Mouse (Mus musculus): Measurements from ENCODE around the gene Ift20. TPM values are rescaled to one million over a fixed set of nuclear protein-coding genes. Genes with fewer than 3 reads are reported as not detected.
A peak's percentile ranks its signal among the peaks of the same experiment; 100 is the strongest.

Ift20 gene
- polyA plus RNA-seq, 1 experiment, result 60.7 TPM

DNA sequence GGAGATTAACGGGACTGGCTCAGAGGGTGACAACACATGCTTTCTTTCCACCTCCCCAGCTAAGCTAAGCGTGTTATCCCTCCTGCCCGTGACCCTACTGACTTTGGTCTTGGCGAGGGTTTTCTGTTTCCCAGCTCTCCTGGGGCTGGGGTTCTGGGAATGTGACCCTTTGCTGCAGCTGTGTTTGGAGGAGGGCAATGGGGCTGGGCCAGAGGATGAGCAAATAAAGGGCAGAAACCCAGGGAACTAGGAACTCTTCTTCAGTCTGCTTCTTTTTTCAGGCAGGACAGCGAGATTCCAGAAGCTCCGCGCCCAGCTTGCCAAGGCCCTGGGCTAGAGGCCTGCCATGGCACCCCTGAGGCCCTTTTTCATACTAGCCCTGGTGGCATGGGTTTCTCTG lies 37.2 kb upstream of the Ift20 start, which contains the start of gene Vtn:
Gene Vtn, plus strand, starts transcription at position 88 of the 400 bp plus-strand sequence.
- TF ChIP-seq CTCF (IDR thresholded peaks at IDR 0.05; ENCODE audit: borderline replicate concordance, control insufficient read depth, extremely low read depth, insufficient read depth, low read length, poor library complexity) (no peak), POLR2A (IDR thresholded peaks at IDR 0.05; ENCODE audit: control insufficient read depth, extremely low read depth, insufficient read depth, low read length, poor library complexity) (no peak)
- peaks cover 15% of the 10 kb centered on the region for H3K4me1 ChIP-seq (replicated peaks; ENCODE audit: control insufficient read depth, insufficient read depth, low read length)
- 81% methylated on average over 7 of the region's 7 CpGs for WGBS
- peak within 1 kb of the TSS; percentile 41 for H3K4me3 ChIP-seq (ENCODE audit: control insufficient read depth, insufficient read depth, low read length)
- DNase-seq, result no peak
- H3K27ac ChIP-seq (ENCODE audit: control insufficient read depth, insufficient read depth, low read length), result no peak within 1 kb of the TSS
- H3K36me3 ChIP-seq (ENCODE audit: control insufficient read depth, insufficient read depth, low read length), result no peaks in the 10 kb centered on the region
- peaks cover 6% of the 10 kb centered on the region for H3K27me3 ChIP-seq (ENCODE audit: control insufficient read depth, insufficient read depth, low read length)

DNA sequence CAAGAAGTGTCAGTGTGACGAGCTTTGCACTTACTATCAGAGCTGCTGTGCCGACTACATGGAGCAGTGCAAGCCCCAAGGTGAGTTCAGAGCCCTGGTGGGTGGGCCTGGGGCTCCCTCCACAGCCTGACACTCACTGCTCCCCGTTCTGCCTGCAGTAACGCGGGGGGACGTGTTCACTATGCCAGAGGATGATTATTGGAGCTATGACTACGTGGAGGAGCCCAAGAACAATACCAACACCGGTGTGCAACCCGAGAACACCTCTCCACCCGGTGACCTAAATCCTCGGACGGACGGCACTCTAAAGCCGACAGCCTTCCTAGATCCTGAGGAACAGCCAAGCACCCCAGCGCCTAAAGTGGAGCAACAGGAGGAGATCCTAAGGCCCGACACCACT lies 36.6 kb upstream of the Ift20 start:
- Histone ChIP-seq H3K27me3 (ENCODE audit: control insufficient read depth, insufficient read depth, low read length) (peaks cover 6% of the 10 kb centered on the region), H3K27ac (ENCODE audit: control insufficient read depth, insufficient read depth, low read length) (no peak overlapping the region), H3K4me1 (replicated peaks; ENCODE audit: control insufficient read depth, insufficient read depth, low read length) (peaks cover 15% of the 10 kb centered on the region), H3K4me3 (ENCODE audit: control insufficient read depth, insufficient read depth, low read length) (no peak overlapping the region), H3K36me3 (ENCODE audit: control insufficient read depth, insufficient read depth, low read length) (no peaks in the 10 kb centered on the region)
- WGBS, result 60% methylated on average over 16 of the region's 16 CpGs
- DNase-seq, result no peak
- TF ChIP-seq POLR2A (IDR thresholded peaks at IDR 0.05; ENCODE audit: control insufficient read depth, extremely low read depth, insufficient read depth, low read length, poor library complexity), result no peak
- TF ChIP-seq CTCF (IDR thresholded peaks at IDR 0.05; ENCODE audit: borderline replicate concordance, control insufficient read depth, extremely low read depth, insufficient read depth, low read length, poor library complexity), result no peak

DNA sequence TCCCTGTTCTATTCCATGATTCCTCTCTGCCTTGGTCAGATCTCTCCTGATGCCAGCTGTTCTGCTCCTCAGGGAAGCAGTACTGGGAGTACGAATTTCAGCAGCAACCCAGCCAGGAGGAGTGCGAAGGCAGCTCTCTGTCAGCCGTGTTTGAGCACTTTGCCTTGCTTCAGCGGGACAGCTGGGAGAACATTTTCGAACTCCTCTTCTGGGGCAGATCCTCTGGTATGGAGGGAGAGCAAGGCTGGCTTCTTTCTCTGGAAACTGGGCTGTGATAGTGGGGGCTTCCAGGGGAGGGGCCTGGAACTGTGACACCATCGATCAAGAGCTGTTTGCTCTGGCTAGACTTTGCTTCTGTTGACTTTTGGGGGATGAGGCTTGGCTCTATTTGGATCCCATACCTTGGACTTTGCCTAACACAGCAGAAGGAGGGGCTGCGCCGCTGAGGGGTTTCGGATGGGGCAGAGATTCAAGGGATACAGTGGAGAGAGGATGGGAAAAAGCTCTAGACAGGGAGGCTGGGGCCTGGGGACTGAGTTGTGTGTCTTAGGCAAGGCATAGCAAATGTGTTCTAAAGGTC lies 35.4 kb upstream of the Ift20 start:
- Histone ChIP-seq H3K4me3 (ENCODE audit: control insufficient read depth, insufficient read depth, low read length) (no peak overlapping the region), H3K4me1 (replicated peaks; ENCODE audit: control insufficient read depth, insufficient read depth, low read length) (peaks cover 15% of the 10 kb centered on the region), H3K27ac (ENCODE audit: control insufficient read depth, insufficient read depth, low read length) (no peak overlapping the region), H3K36me3 (ENCODE audit: control insufficient read depth, insufficient read depth, low read length) (no peaks in the 10 kb centered on the region), H3K27me3 (ENCODE audit: control insufficient read depth, insufficient read depth, low read length) (peaks cover 6% of the 10 kb centered on the region)
- no peak for DNase-seq
- TF ChIP-seq CTCF (IDR thresholded peaks at IDR 0.05; ENCODE audit: borderline replicate concordance, control insufficient read depth, extremely low read depth, insufficient read depth, low read length, poor library complexity) (no peak), POLR2A (IDR thresholded peaks at IDR 0.05; ENCODE audit: control insufficient read depth, extremely low read depth, insufficient read depth, low read length, poor library complexity) (no peak)
- WGBS, result 81% methylated on average over 9 of the region's 9 CpGs

DNA sequence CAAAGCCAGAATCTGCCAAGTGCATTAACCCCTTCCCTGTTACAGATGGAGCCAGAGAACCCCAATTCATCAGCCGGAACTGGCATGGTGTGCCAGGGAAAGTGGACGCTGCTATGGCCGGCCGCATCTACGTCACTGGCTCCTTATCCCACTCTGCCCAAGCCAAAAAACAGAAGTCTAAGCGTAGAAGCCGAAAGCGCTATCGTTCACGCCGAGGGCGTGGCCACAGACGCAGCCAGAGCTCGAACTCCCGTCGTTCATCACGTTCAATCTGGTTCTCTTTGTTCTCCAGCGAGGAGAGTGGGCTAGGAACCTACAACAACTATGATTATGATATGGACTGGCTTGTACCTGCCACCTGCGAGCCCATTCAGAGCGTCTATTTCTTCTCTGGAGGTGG lies 34.6 kb upstream of the Ift20 start:
- Histone ChIP-seq H3K27ac (ENCODE audit: control insufficient read depth, insufficient read depth, low read length) (no peak overlapping the region), H3K36me3 (ENCODE audit: control insufficient read depth, insufficient read depth, low read length) (no peaks in the 10 kb centered on the region; the same call in 1 of the 2 replicates), H3K4me1 (replicated peaks; ENCODE audit: control insufficient read depth, insufficient read depth, low read length) (peaks cover 15% of the 10 kb centered on the region), H3K27me3 (ENCODE audit: control insufficient read depth, insufficient read depth, low read length) (peaks cover 6% of the 10 kb centered on the region), H3K4me3 (ENCODE audit: control insufficient read depth, insufficient read depth, low read length) (no peak overlapping the region)
- no peak for DNase-seq
- 82% methylated on average over 20 of the region's 20 CpGs for WGBS
- TF ChIP-seq CTCF (IDR thresholded peaks at IDR 0.05; ENCODE audit: borderline replicate concordance, control insufficient read depth, extremely low read depth, insufficient read depth, low read length, poor library complexity) (no peak), POLR2A (IDR thresholded peaks at IDR 0.05; ENCODE audit: control insufficient read depth, extremely low read depth, insufficient read depth, low read length, poor library complexity) (no peak)

GRCm38 (mm10) chr11:78502909-78503650 lies 33.1 kb upstream of the Ift20 start, which contains the start of gene Sebox:
Sebox (plus strand) TSS chr11:78503447.
- Histone ChIP-seq H3K4me1 (replicated peaks; ENCODE audit: control insufficient read depth, insufficient read depth, low read length) (peaks cover 3% of the 10 kb centered on the region; the same call in 1 of the 2 replicates), H3K4me3 (ENCODE audit: control insufficient read depth, insufficient read depth, low read length) (no peak within 1 kb of the TSS), H3K27ac (ENCODE audit: control insufficient read depth, insufficient read depth, low read length) (no peak within 1 kb of the TSS), H3K27me3 (ENCODE audit: control insufficient read depth, insufficient read depth, low read length) (no peaks in the 10 kb centered on the region; the same call in 1 of the 2 replicates), H3K36me3 (ENCODE audit: control insufficient read depth, insufficient read depth, low read length) (peaks cover 1% of the 10 kb centered on the region)
- TF ChIP-seq POLR2A (IDR thresholded peaks at IDR 0.05; ENCODE audit: control insufficient read depth, extremely low read depth, insufficient read depth, low read length, poor library complexity) (no peak), CTCF (IDR thresholded peaks at IDR 0.05; ENCODE audit: borderline replicate concordance, control insufficient read depth, extremely low read depth, insufficient read depth, low read length, poor library complexity) (no peak)
- DNase-seq, result no peak
- WGBS, result 64% methylated on average over 7 of the region's 7 CpGs

- TF ChIP-seq POLR2A (IDR thresholded peaks at IDR 0.05; ENCODE audit: control insufficient read depth, extremely low read depth, insufficient read depth, low read length, poor library complexity) (no peak), CTCF (IDR thresholded peaks at IDR 0.05; ENCODE audit: borderline replicate concordance, control insufficient read depth, extremely low read depth, insufficient read depth, low read length, poor library complexity) (no peak)
- no peaks in the 10 kb centered on the region; the same call in 1 of the 2 replicates for H3K27me3 ChIP-seq (ENCODE audit: control insufficient read depth, insufficient read depth, low read length)
- WGBS, result 88% methylated on average over 3 of the region's 3 CpGs
Measured at GRCm38 (mm10) chr11:78505430-78505829, 30.7 kb upstream of the Ift20 start.

More at GRCm38 (mm10) chr11:78505430-78505829, 30.7 kb upstream of the Ift20 start:
- no peak for DNase-seq
- peaks cover 5% of the 10 kb centered on the region for H3K36me3 ChIP-seq (ENCODE audit: control insufficient read depth, insufficient read depth, low read length)
- H3K4me1 ChIP-seq (replicated peaks; ENCODE audit: control insufficient read depth, insufficient read depth, low read length), result no peaks in the 10 kb centered on the region
- no peak overlapping the region for H3K4me3 ChIP-seq (ENCODE audit: control insufficient read depth, insufficient read depth, low read length)
- no peak overlapping the region for H3K27ac ChIP-seq (ENCODE audit: control insufficient read depth, insufficient read depth, low read length)

Measured in thymus, adult 2 months (tissue).